Mouse (Mus musculus): ENCODE results near the gene Ephb1.

DNA sequence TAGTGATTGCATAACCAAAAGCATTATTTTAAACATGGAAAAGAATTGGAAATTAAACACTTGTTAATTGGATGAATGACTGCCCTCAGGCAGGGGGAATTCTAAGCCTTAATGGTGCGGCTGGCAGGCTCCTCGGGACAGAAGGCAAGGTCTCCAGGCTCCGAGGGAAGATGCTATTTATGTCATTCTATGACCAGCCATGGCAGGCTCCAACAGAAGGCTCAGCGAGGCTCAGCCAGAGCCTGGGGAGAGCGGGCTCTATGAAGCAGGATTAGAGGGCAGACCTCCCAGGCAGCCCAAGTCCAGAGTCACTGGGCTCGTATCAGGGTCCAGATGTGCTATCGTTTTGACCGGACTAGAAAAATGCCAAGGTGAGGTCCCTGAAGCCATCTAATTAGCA lies 55.8 kb downstream of the Ephb1 start:
- TF ChIP-seq CTCF (conservative IDR thresholded peaks at IDR 0.05; ENCODE audit: insufficient read depth, insufficient read length, low read depth, low read length) (no peak), POLR2A (IDR thresholded peaks at IDR 0.05; ENCODE audit: low read depth, low read length) (no peak)
